Mouse (Mus musculus) liver, embryonic 15.5 days (tissue): ENCODE data around the gene Nos1. TPM values are rescaled to one million over a fixed set of nuclear protein-coding genes. Genes with fewer than 3 reads are reported as not detected.

Experiments used
- ATAC-seq: fragments of 200-750 bp; cut with Nextera tagmentation; 2 replicates; pipeline ENCODE4 v1.8.0; 2017; ENCODE audit warnings: moderate number of reproducible peaks, mild to moderate bottlenecking, moderate library complexity; ENCODE audit not compliant: insufficient read depth
- H3K27ac ChIP-seq: fragments of 300-500 bp; sonication (generic); replicated peaks from 2 replicates; pipeline ENCODE4 v1.5.1; 2015; ENCODE audit warnings: mild to moderate bottlenecking, inconsistent platforms
- H3K27me3 ChIP-seq: fragments of 300-500 bp; sonication (generic); 2 replicates; pipeline ENCODE4 v1.6.1; 2015; ENCODE audit warnings: mild to moderate bottlenecking, inconsistent platforms
- H3K36me3 ChIP-seq: fragments of 300-500 bp; sonication (generic); replicated peaks from 2 replicates; pipeline ENCODE4 v1.6.1; 2015; ENCODE audit warnings: moderate library complexity, mild to moderate bottlenecking, inconsistent platforms
- H3K4me1 ChIP-seq: fragments of 300-500 bp; sonication (generic); replicated peaks from 2 replicates; pipeline ENCODE4 v1.6.1; 2015; ENCODE audit warnings: inconsistent platforms
- H3K4me2 ChIP-seq: fragments of 300-500 bp; sonication (generic); 2 replicates; pipeline ENCODE4 v1.6.1; 2015; ENCODE audit warnings: moderate library complexity, mild to moderate bottlenecking, inconsistent platforms
- H3K4me3 ChIP-seq: fragments of 300-500 bp; sonication (generic); replicated peaks from 2 replicates; pipeline ENCODE4 v1.5.1; 2015; ENCODE audit warnings: mild to moderate bottlenecking, inconsistent platforms
- H3K9ac ChIP-seq: fragments of 300-500 bp; sonication (generic); 2 replicates; pipeline ENCODE4 v1.6.1; 2015; ENCODE audit warnings: moderate library complexity, mild to moderate bottlenecking, inconsistent platforms
- H3K9me3 ChIP-seq: fragments of 300-500 bp; sonication (generic); replicated peaks from 2 replicates; pipeline ENCODE4 v1.6.1; 2016; ENCODE audit warnings: inconsistent platforms
- WGBS: fragments of 180-500 bp; shearing (Covaris S2); methylation state at CpG from one replicate; pipeline ENCODE4 v1.1.7; 2015; ENCODE audit warnings: mixed read lengths; ENCODE audit not compliant: insufficient replicate concordance; 5-methylcytosine and 5-hydroxymethylcytosine counted together
- polyA plus RNA-seq: library from polyadenylated mRNA; unstranded; fragments of >200 nt; fragmentation: Nextera tagmentation; extraction: Ambion mirVana; gene quantifications from 2 replicates; pipeline ENCODE4 v1.2.1, GENCODE M21; 2015

Nos1 gene
- polyA plus RNA-seq, 1 experiment from 2014 or later, result 0.07 TPM

DNA sequence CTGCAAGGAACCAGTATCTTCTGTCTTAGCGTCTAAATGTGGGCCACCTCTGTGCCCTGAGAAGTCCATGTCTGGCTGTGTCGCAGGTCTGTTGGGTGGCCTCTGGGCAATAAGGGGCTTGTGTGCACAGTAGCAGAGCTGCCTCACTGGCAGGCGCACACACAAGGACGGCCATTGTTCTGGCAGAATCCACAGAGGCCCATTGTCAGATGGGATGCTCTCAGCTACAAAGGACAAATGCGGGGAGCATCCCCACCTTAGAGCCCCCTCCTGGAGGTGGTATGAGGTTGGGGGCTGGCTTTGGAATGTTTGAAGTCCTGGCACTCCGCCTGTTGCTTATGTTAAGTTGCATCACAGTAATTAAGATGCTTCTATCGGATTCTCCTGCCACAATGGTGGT is 218.2 kb downstream of the Nos1 start:
- H3K9ac ChIP-seq, result no peak overlapping the region
- 65% methylated on average over 7 of the region's 7 CpGs for WGBS
- peaks cover 38% of the 10 kb centered on the region for H3K36me3 ChIP-seq
- no peak overlapping the region for H3K27ac ChIP-seq
- no peak for ATAC-seq
- no peak overlapping the region for H3K4me3 ChIP-seq
- H3K27me3 ChIP-seq, result no peaks in the 10 kb centered on the region
- H3K4me2 ChIP-seq, result no peak overlapping the region
- H3K9me3 ChIP-seq, result no peaks in the 10 kb centered on the region
- peaks cover 7% of the 10 kb centered on the region for H3K4me1 ChIP-seq

DNA sequence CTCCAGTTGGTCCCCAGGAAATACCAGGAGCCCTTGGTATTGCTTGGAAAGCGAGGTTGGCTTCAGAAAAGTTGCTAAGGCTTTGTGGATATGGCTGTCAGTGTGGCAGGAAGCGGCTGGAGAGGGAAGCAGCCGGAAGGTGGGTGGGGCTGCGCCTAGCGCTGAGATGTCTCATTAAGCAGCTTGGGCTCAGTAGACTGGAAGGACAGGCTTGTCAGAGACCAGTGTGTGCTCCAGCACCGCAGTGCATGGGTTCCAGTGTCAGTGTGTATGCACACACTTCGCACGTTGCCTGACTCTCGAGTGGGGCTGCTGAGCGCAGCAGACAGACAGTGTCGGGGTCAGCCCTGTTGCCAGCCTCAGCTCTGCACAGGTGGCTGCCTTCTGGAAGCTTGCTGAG is 218.8 kb downstream of the Nos1 start:
- no peak for ATAC-seq
- Histone ChIP-seq H3K27ac (no peak overlapping the region), H3K36me3 (peaks cover 35% of the 10 kb centered on the region), H3K4me2 (no peak overlapping the region), H3K4me3 (no peak overlapping the region), H3K4me1 (peaks cover 7% of the 10 kb centered on the region), H3K9me3 (no peaks in the 10 kb centered on the region), H3K27me3 (no peaks in the 10 kb centered on the region), H3K9ac (no peak overlapping the region)
- WGBS, result 83% methylated on average over 11 of the region's 11 CpGs

DNA sequence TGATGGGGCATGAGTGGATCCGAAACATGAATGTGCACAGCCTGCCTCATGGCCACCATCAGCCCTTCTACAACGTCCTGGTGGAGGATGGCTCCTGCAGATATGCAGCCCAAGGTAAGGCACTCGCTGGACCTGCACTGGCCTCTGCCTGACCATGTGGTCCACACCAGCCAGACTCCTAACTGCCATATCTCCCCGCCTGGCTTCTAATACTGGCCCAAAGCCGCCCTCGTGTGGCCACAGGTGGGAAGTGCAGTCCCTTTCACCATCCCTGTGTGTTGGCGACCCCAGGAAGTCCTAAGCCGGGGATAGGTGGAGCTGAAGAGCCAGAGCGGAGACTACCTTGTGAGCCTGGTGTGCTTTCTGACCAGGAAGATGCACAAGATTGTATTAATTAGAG is 221.2 kb downstream of the Nos1 start:
- Histone ChIP-seq H3K4me1 (peaks cover 2% of the 10 kb centered on the region), H3K4me2 (no peak overlapping the region), H3K27ac (no peak overlapping the region), H3K9me3 (no peaks in the 10 kb centered on the region), H3K27me3 (no peaks in the 10 kb centered on the region), H3K36me3 (peaks cover 37% of the 10 kb centered on the region), H3K4me3 (no peak overlapping the region), H3K9ac (no peak overlapping the region)
- no peak for ATAC-seq
- WGBS, result 35% methylated on average over 9 of the region's 9 CpGs

DNA sequence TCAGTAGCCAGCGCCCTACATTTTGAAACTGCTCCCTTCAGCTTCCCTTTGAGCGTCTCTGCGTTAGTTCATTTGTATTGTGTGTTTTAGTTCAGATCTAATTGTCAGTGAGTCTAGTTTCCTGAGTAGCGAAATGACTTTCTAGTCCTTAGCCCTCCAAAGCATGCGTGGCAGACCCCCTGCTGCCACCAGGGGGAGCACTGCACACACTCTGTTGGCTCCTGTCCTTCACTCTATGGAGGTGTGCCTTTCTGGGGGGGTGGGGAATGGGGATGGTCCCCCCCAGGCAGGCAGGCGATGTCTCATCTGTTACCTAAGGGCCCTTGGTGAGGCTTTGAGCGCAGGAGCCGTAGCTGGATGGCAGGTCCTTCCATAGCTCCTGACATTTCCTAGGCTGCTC is 223.8 kb downstream of the Nos1 start:
- ATAC-seq, result no peak
- no peak overlapping the region for H3K4me3 ChIP-seq
- H3K4me2 ChIP-seq, result no peak overlapping the region
- no peak overlapping the region for H3K9ac ChIP-seq
- no peaks in the 10 kb centered on the region for H3K4me1 ChIP-seq
- H3K36me3 ChIP-seq, result peaks cover 44% of the 10 kb centered on the region
- H3K27me3 ChIP-seq, result no peaks in the 10 kb centered on the region
- no peak overlapping the region for H3K27ac ChIP-seq
- H3K9me3 ChIP-seq, result no peaks in the 10 kb centered on the region
- 65% methylated on average over 8 of the region's 8 CpGs for WGBS

DNA sequence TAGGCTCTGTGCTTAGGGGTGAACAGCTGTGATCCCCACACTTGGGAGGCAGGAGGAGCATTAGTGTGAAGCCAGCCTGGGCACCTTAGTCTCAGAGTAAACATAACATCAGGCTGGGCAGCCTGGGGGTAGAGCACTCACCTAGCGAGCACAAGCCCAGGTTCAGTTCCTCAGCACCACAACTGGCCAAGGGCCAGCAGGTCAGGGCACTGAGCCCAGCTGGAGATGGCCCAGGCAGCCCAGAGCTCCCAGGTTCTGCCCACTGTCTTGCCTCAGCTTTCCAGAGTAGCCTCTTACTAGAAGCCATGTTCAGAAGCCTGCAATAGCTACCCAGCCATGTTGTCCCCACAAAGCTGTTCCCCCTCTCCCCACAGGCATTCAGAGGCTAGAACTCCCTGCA is 224.9 kb downstream of the Nos1 start:
- ATAC-seq, result no peak
- no peak overlapping the region for H3K9ac ChIP-seq
- WGBS, result 81% methylated on average over 1 of the region's 1 CpGs
- H3K9me3 ChIP-seq, result no peaks in the 10 kb centered on the region
- no peak overlapping the region for H3K4me2 ChIP-seq
- no peak overlapping the region for H3K4me3 ChIP-seq
- H3K4me1 ChIP-seq, result no peaks in the 10 kb centered on the region
- H3K36me3 ChIP-seq, result peaks cover 41% of the 10 kb centered on the region
- no peak overlapping the region for H3K27ac ChIP-seq
- H3K27me3 ChIP-seq, result no peaks in the 10 kb centered on the region

DNA sequence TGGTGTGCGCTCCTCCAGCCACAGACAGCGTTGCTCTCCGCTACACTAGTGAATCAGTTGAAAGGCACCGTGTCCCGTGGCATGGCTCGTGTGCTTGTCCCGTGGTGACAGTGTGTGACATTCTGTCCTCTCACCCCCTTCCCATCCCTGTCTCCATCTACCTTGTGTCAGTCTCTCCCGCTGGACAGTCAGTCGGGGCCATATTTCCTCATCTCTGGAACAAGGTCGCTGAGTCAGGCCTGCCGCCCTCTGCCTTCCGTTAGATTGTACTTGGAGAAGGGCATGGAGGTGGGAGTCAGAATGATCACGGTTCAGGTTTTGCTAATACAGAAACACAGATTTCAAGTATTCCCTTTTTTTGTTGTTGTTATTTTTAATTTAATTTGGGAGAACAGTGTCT is 227.5 kb downstream of the Nos1 start:
- WGBS, result 81% methylated on average over 13 of the region's 13 CpGs
- Histone ChIP-seq H3K4me2 (no peak overlapping the region), H3K27ac (no peak overlapping the region), H3K9ac (no peak overlapping the region), H3K36me3 (peaks cover 20% of the 10 kb centered on the region), H3K4me1 (no peaks in the 10 kb centered on the region), H3K9me3 (no peaks in the 10 kb centered on the region), H3K4me3 (no peak overlapping the region), H3K27me3 (no peaks in the 10 kb centered on the region)
- ATAC-seq, result no peak

Other genes starting within 250 kb of the Nos1 start
- gene Fbxo21, start 195.7 kb downstream of the Nos1 start, polyA plus RNA-seq, result 14.2 and 17.2 TPM in 2 replicates
- gene Tesc, start 246.7 kb downstream of the Nos1 start, polyA plus RNA-seq, result 1.6 and 2.2 TPM in 2 replicates